Mouse (Mus musculus): ENCODE measurements around the gene Lrrc4c. TPM values are rescaled to one million over a fixed set of nuclear protein-coding genes. Genes with fewer than 3 reads are reported as not detected.

Gene Lrrc4c
- polyA plus RNA-seq, 1 experiment from 2014 or later, result 6.7 TPM

DNA sequence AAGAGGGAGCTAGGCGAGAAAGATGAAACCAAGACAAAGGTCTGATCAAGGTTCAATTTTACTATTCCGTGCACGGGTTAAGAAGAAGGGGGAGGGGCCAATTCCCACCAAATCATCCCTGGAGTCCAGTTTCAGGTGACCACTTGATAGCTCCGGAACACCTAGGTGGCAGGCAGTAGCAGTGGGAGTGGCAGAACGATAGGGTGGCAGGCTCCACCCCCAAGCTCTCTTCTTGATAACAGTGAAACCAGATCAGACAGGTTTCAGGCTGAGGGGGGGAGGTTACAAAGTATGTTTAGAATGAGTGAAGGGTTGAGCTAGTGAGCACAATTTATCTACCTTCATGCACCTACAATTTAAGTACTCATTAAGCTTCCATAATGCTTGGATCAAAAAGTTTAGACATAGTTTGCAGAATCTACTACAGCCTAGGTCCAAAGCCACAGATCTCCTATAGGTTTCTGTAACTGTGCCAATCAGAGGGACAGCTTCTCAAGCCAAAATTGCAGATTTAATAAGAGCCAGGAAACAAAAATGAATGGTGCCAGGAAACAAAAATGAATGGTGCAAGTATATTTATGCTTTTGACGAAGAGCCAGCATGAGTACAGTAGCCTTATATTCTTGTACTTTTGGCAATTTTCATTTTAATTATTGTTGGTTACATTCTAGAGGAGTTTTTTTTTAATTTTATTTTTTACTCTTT is 478.9 kb downstream of the Lrrc4c start:
- H3K4me2 ChIP-seq (ENCODE audit: low read depth, low read length, severe bottlenecking), result no peak overlapping the region
- H3K4me1 ChIP-seq (replicated peaks; ENCODE audit: control insufficient read depth, insufficient read depth, low read length), result no peaks in the 10 kb centered on the region
- no peak overlapping the region for H3K27ac ChIP-seq (ENCODE audit: low read depth, low read length)
- DNase-seq (ENCODE audit: low spot score) (no peak), ATAC-seq (replicated peaks; ENCODE audit: low FRiP score) (no peak)
- no peak overlapping the region for H3K9ac ChIP-seq (ENCODE audit: low read length)
- no peaks in the 10 kb centered on the region for H3K9me3 ChIP-seq (ENCODE audit: control insufficient read depth, low read length)
- H3K36me3 ChIP-seq (ENCODE audit: control insufficient read depth, insufficient read depth, low read length), result no peaks in the 10 kb centered on the region
- no peaks in the 10 kb centered on the region for H3K27me3 ChIP-seq (ENCODE audit: control insufficient read depth, insufficient read depth, low read length)
- WGBS, result 42% methylated on average over 6 of the region's 6 CpGs
- H3K4me3 ChIP-seq (ENCODE audit: low read depth, low read length), result no peak overlapping the region

DNA sequence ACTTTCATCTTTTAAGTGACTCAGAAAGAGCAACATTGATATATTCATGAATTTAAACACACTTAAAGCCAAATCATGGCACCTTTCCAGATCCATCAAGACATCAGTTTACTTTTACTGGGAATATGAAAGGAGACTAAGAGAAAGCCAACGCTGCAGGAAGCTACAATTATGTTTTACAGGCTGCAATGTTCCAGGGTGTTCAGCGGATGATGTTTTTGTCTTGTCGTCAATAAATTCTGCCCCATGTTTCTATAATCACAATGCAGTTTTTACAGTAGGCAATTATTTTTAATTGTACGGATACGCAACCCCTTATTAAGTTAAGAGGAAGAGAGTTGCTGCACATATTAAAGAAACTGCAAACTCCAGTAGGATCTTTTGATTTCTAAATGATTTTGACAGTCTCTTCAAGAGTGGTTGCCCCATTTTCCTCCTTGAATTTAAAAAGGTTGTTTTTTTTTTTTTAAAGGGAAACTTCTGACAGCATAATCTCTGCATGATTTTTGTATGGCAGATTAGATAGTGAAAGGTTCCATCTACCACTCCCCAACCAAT is 532.9 kb downstream of the Lrrc4c start:
- H3K27me3 ChIP-seq (ENCODE audit: control insufficient read depth, insufficient read depth, low read length), result no peaks in the 10 kb centered on the region
- no peak overlapping the region for H3K27ac ChIP-seq (ENCODE audit: low read depth, low read length)
- H3K9ac ChIP-seq (ENCODE audit: low read length), result no peak overlapping the region
- no peaks in the 10 kb centered on the region for H3K9me3 ChIP-seq (ENCODE audit: control insufficient read depth, low read length)
- H3K36me3 ChIP-seq (ENCODE audit: control insufficient read depth, insufficient read depth, low read length), result no peaks in the 10 kb centered on the region
- no peak overlapping the region for H3K4me2 ChIP-seq (ENCODE audit: low read depth, low read length, severe bottlenecking)
- ATAC-seq (replicated peaks; ENCODE audit: low FRiP score) (no peak), DNase-seq (ENCODE audit: low spot score) (no peak)
- WGBS, result 87% methylated on average over 5 of the region's 5 CpGs
- H3K4me1 ChIP-seq (replicated peaks; ENCODE audit: control insufficient read depth, insufficient read depth, low read length), result no peaks in the 10 kb centered on the region
- no peak overlapping the region for H3K4me3 ChIP-seq (ENCODE audit: low read depth, low read length)

DNA sequence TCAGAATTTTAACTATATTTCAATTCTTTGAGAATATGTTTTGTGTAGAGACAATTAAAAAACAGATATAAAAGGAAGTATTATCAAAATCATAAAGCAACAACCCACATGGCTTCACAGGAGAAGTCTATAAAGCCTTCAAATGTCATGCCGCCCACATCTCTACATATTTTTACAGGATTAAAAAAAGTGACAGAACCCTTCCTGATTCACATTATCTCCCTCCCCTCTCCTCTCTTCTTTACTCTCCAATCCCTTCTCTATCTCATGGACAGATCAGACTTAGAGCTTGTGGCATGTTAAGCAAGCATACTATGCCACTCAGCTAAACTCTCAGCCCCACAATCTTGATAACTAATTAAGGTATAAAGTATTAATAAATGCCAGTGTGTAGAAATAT is 535.8 kb downstream of the Lrrc4c start:
- ATAC-seq (replicated peaks; ENCODE audit: low FRiP score) (no peak), DNase-seq (ENCODE audit: low spot score) (no peak)
- 91% methylated on average over 1 of the region's 1 CpGs for WGBS
- H3K36me3 ChIP-seq (ENCODE audit: control insufficient read depth, insufficient read depth, low read length), result no peaks in the 10 kb centered on the region
- H3K4me2 ChIP-seq (ENCODE audit: low read depth, low read length, severe bottlenecking), result no peak overlapping the region
- no peaks in the 10 kb centered on the region for H3K27me3 ChIP-seq (ENCODE audit: control insufficient read depth, insufficient read depth, low read length)
- H3K27ac ChIP-seq (ENCODE audit: low read depth, low read length), result no peak overlapping the region
- H3K9ac ChIP-seq (ENCODE audit: low read length), result no peak overlapping the region
- H3K4me3 ChIP-seq (ENCODE audit: low read depth, low read length), result no peak overlapping the region
- no peaks in the 10 kb centered on the region for H3K9me3 ChIP-seq (ENCODE audit: control insufficient read depth, low read length)
- no peaks in the 10 kb centered on the region for H3K4me1 ChIP-seq (replicated peaks; ENCODE audit: control insufficient read depth, insufficient read depth, low read length)

DNA sequence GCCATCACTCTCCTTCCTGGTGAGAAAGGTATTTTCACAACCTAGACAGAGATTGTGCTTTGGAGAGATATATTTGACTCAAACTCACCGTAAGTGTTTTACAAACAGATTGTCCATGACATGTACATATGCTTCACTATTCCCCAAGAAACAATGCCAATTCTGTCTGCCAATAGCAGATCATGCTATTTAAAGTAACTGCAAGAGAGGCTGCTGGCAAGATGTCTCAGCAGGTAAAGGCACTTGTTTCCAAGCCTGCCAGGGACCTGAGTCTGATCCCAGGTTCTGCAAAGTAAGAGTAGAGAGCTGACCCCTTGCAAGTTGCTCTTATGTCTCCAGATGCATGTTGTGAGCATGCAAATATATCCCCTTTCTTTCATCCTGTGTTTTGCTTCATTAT is 558.1 kb downstream of the Lrrc4c start:
- Histone ChIP-seq H3K36me3 (ENCODE audit: control insufficient read depth, insufficient read depth, low read length) (no peaks in the 10 kb centered on the region), H3K27me3 (ENCODE audit: control insufficient read depth, insufficient read depth, low read length) (no peaks in the 10 kb centered on the region), H3K9ac (ENCODE audit: low read length) (no peak overlapping the region), H3K4me2 (ENCODE audit: low read depth, low read length, severe bottlenecking) (no peak overlapping the region), H3K9me3 (ENCODE audit: control insufficient read depth, low read length) (no peaks in the 10 kb centered on the region), H3K4me3 (ENCODE audit: low read depth, low read length) (no peak overlapping the region), H3K27ac (ENCODE audit: low read depth, low read length) (no peak overlapping the region), H3K4me1 (replicated peaks; ENCODE audit: control insufficient read depth, insufficient read depth, low read length) (no peaks in the 10 kb centered on the region)
- DNase-seq (ENCODE audit: low spot score), result no peak
- no peak for ATAC-seq (replicated peaks; ENCODE audit: low FRiP score)
- WGBS, result 88% methylated on average over 1 of the region's 1 CpGs

DNA sequence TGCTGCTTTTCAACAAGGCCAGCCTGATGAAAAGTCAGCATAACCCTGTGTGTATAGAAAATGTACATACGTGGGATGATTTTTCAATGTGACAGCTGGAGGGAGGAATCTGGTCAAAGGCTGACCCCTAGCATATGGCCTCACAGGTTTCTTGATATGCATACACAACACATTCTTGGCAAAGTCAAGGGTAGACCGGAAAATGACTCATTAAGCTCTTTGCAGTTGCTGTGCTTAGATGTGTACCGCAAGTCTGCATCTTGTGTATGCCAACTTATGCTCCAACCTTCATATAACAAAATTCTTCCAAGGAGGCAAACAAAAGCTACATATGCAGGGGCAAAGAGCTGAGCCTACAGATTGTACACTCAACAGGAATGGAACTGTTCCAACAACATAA is 631.6 kb downstream of the Lrrc4c start:
- 88% methylated on average over 3 of the region's 3 CpGs for WGBS
- H3K4me3 ChIP-seq (ENCODE audit: low read depth, low read length), result no peak overlapping the region
- no peaks in the 10 kb centered on the region for H3K9me3 ChIP-seq (ENCODE audit: control insufficient read depth, low read length)
- ATAC-seq (replicated peaks; ENCODE audit: low FRiP score) (no peak), DNase-seq (ENCODE audit: low spot score) (no peak)
- no peak overlapping the region for H3K9ac ChIP-seq (ENCODE audit: low read length)
- no peak overlapping the region for H3K4me2 ChIP-seq (ENCODE audit: low read depth, low read length, severe bottlenecking)
- H3K36me3 ChIP-seq (ENCODE audit: control insufficient read depth, insufficient read depth, low read length), result no peaks in the 10 kb centered on the region
- no peak overlapping the region for H3K27ac ChIP-seq (ENCODE audit: low read depth, low read length)
- no peaks in the 10 kb centered on the region for H3K4me1 ChIP-seq (replicated peaks; ENCODE audit: control insufficient read depth, insufficient read depth, low read length)
- no peaks in the 10 kb centered on the region for H3K27me3 ChIP-seq (ENCODE audit: control insufficient read depth, insufficient read depth, low read length)

DNA sequence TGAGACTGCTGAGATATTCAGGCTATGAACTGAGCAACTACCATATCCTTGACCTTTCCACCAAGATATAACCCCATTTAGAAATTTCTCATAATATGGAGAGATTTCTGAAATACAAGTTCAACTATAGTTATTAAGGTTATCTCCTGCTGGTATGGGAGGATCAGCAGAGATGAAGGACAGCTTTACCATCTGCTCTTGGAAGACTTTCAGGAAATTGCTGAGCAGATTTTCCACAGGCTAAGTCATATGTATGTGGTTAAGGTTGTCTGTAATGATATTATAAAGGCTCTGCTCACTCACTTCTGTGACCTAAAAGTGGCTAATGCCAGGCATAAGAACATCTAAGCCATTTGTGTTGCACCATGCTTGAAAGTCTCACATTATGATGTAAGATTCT is 681.6 kb downstream of the Lrrc4c start:
- H3K4me2 ChIP-seq (ENCODE audit: low read depth, low read length, severe bottlenecking), result no peak overlapping the region
- no peak overlapping the region for H3K27ac ChIP-seq (ENCODE audit: low read depth, low read length)
- no peaks in the 10 kb centered on the region for H3K4me1 ChIP-seq (replicated peaks; ENCODE audit: control insufficient read depth, insufficient read depth, low read length)
- H3K9me3 ChIP-seq (ENCODE audit: control insufficient read depth, low read length), result no peaks in the 10 kb centered on the region
- no peaks in the 10 kb centered on the region for H3K27me3 ChIP-seq (ENCODE audit: control insufficient read depth, insufficient read depth, low read length)
- H3K4me3 ChIP-seq (ENCODE audit: low read depth, low read length), result no peak overlapping the region
- DNase-seq (ENCODE audit: low spot score) (no peak), ATAC-seq (replicated peaks; ENCODE audit: low FRiP score) (no peak)
- no peaks in the 10 kb centered on the region for H3K36me3 ChIP-seq (ENCODE audit: control insufficient read depth, insufficient read depth, low read length)
- no peak overlapping the region for H3K9ac ChIP-seq (ENCODE audit: low read length)

DNA sequence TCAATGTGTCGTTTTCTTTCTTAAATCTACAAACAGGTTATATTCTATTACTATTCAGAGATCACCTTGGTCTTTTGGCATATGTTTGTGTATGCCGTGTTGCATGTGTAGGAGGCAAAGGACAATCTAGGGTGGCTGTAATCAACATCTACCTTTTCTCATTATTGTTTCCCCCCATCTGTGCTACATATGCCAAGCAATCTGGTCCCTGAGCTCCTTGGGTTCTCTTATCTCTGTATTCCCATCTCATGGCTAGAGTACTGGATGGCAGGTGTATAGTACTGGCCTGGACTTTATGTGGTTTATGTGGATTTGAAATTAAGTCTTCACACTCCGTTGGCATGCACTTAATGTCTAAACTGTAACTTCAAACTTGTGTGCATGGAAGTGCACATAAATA is 700.4 kb downstream of the Lrrc4c start:
- Histone ChIP-seq H3K27me3 (ENCODE audit: control insufficient read depth, insufficient read depth, low read length) (no peaks in the 10 kb centered on the region), H3K4me2 (ENCODE audit: low read depth, low read length, severe bottlenecking) (no peak overlapping the region), H3K9me3 (ENCODE audit: control insufficient read depth, low read length) (no peaks in the 10 kb centered on the region), H3K4me3 (ENCODE audit: low read depth, low read length) (no peak overlapping the region), H3K27ac (ENCODE audit: low read depth, low read length) (no peak overlapping the region), H3K9ac (ENCODE audit: low read length) (no peak overlapping the region), H3K4me1 (replicated peaks; ENCODE audit: control insufficient read depth, insufficient read depth, low read length) (no peaks in the 10 kb centered on the region), H3K36me3 (ENCODE audit: control insufficient read depth, insufficient read depth, low read length) (no peaks in the 10 kb centered on the region)
- ATAC-seq (replicated peaks; ENCODE audit: low FRiP score), result no peak
- WGBS, result 77% methylated on average over 3 of the region's 3 CpGs
- no peak for DNase-seq (ENCODE audit: low spot score)

DNA sequence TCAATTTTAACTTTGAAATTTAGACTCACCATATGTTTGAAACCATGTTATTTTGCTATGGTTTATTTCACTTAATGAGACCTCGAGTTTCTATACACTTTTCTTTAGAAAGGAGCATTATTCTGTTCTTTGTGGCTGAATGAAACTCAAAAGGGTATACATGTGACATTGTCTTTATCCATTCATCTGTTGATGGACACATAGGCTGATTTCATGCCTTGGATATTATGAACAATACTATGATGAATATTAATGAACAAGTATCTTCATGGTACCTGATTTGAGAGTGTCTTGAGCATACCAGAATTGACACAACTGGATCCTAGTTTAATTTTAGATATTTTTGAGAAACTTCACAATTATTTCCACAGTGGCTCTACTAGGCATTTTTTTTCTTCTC is 709.0 kb downstream of the Lrrc4c start:
- 19% methylated on average over 1 of the region's 1 CpGs for WGBS
- Histone ChIP-seq H3K27me3 (ENCODE audit: control insufficient read depth, insufficient read depth, low read length) (no peaks in the 10 kb centered on the region), H3K4me3 (ENCODE audit: low read depth, low read length) (no peak overlapping the region), H3K4me1 (replicated peaks; ENCODE audit: control insufficient read depth, insufficient read depth, low read length) (no peaks in the 10 kb centered on the region), H3K36me3 (ENCODE audit: control insufficient read depth, insufficient read depth, low read length) (no peaks in the 10 kb centered on the region), H3K9ac (ENCODE audit: low read length) (no peak overlapping the region), H3K4me2 (ENCODE audit: low read depth, low read length, severe bottlenecking) (no peak overlapping the region), H3K9me3 (ENCODE audit: control insufficient read depth, low read length) (no peaks in the 10 kb centered on the region), H3K27ac (ENCODE audit: low read depth, low read length) (no peak overlapping the region)
- ATAC-seq (replicated peaks; ENCODE audit: low FRiP score), result peak; percentile 60; the same call in 1 of the 2 replicates
- DNase-seq (ENCODE audit: low spot score), result no peak

DNA sequence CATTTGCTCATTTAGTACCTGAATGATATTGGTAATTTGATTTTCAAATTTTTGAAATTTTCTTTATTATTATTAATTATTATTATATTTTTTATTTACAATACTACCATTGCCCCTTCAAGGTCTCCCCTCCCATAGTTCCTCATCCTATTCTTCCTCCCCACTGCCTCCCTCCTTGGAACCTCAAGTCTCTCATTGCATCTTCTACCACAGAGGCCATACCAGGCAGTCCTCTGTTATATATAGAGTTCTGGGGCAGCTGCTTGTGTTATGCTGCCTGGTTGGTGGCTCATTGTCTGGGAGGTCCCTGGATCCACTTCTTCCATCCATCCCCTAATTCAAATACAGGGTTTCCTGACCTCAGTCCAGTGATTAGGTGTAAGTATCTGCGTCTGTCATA is 709.6 kb downstream of the Lrrc4c start:
- 87% methylated on average over 1 of the region's 1 CpGs for WGBS
- Histone ChIP-seq H3K9ac (ENCODE audit: low read length) (no peak overlapping the region), H3K4me3 (ENCODE audit: low read depth, low read length) (no peak overlapping the region), H3K27me3 (ENCODE audit: control insufficient read depth, insufficient read depth, low read length) (no peaks in the 10 kb centered on the region), H3K4me1 (replicated peaks; ENCODE audit: control insufficient read depth, insufficient read depth, low read length) (no peaks in the 10 kb centered on the region), H3K4me2 (ENCODE audit: low read depth, low read length, severe bottlenecking) (no peak overlapping the region), H3K9me3 (ENCODE audit: control insufficient read depth, low read length) (no peaks in the 10 kb centered on the region), H3K36me3 (ENCODE audit: control insufficient read depth, insufficient read depth, low read length) (no peaks in the 10 kb centered on the region), H3K27ac (ENCODE audit: low read depth, low read length) (no peak overlapping the region)
- no peak for DNase-seq (ENCODE audit: low spot score)
- peak; percentile 66 for ATAC-seq (replicated peaks; ENCODE audit: low FRiP score)

Data from forebrain, embryonic 11.5 days (tissue).